Mouse (Mus musculus): Measurements from ENCODE around the gene Spg11.

Gene Spg11

GRCm38 (mm10) chr2:122117961-122118958, at the start of gene Spg11:
TSS of gene Spg11 (minus strand) at chr2:122118386.
- peak; percentile 96 for DNase-seq (ENCODE audit: low spot score)

- DNase-seq (ENCODE audit: low spot score), result no peak
These were observed 46.1 kb upstream of the Spg11 start for GRCm38 (mm10) chr2:122164293-122164692.

DNA sequence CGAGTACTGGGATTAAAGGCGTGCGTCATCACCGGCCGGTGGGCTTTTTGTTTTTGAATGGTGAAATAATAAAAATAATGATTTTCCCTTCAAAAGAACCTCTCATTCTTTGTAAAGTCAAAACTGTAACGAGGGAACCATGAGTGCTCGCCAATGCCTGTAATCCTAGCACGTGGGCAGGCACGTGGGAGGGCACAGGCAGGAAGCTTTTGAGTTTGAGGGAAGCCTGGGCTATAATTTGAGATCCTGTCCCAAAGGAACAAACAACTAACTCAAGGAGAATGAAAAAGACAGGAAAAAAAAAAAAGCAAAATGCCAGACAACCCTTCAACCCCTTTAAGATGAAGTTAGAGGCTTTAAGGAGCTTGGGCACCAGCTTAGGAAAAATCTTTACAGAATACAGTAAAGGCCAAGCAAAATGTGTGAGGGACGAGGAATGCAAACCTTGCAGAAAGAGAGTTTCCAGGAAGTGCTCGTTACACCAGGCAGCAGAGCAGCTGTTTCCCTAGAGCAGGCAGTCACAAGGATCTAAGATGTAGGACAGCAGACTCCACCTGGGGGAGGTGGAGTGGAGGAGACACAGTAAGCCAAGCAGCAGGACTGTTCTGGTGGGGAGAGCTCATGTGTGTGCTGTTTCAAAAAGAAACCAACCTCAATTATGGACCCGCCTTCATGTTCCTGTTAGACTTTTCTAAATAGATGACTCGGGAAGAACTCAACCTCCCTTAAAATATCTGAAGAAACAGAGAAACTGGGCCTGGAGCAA, 45.4 kb upstream of the Spg11 start:
- DNase-seq (ENCODE audit: low spot score), result no peak

- no peak for DNase-seq (ENCODE audit: low spot score)
These were observed 44.3 kb upstream of the Spg11 start for GRCm38 (mm10) chr2:122162529-122162928.

GRCm38 (mm10) chr2:122161542-122161941, 43.4 kb upstream of the Spg11 start:
- DNase-seq (ENCODE audit: low spot score), result no peak

DNA sequence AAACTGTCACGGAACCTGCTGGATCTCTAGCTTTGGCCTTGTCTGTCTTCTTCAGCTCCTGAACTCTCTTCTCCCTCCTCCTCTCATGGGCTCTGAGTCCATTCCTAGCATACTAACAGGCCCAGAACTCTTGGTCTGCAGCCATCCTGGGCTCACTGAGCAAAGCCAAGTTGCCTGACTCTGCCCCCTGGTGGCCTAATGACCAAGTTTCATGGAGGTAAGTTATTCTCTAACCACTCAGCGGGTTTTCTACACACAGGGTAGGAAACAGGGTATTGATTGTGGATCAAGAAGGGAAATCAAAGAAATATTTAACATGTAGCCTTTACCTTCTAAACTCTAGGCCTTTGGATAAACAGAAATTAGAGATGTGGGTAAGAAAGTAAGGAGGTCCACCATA, 42.5 kb upstream of the Spg11 start, which contains the start of gene Trim69:
TSS of gene Trim69 (plus strand) at position 21 of the 400 bp plus-strand sequence.
- peak; percentile 89 for DNase-seq (ENCODE audit: low spot score)

DNA sequence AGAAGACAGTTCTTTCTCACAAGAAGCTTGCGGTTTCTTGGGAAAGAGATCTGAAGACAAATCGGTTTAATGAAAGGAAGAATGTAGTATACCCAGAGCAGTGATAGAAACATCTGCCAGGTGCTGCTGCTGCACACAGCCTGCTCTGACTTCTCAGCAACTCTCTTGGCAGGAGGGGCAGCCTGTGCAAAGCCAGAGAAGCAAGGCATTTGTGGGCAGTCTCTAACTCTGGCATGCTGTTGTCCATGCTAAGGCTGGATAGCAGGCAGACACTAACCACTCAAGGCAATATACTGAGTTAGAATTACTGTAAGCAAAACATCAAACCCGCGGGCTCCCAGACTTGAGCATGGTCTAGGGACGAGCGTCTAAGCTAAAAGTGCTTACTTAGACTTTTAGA, 41.5 kb upstream of the Spg11 start:
- DNase-seq (ENCODE audit: low spot score), result no peak

GRCm38 (mm10) chr2:122158362-122158802, 40.2 kb upstream of the Spg11 start:
- DNase-seq (ENCODE audit: low spot score), result no peak

DNA sequence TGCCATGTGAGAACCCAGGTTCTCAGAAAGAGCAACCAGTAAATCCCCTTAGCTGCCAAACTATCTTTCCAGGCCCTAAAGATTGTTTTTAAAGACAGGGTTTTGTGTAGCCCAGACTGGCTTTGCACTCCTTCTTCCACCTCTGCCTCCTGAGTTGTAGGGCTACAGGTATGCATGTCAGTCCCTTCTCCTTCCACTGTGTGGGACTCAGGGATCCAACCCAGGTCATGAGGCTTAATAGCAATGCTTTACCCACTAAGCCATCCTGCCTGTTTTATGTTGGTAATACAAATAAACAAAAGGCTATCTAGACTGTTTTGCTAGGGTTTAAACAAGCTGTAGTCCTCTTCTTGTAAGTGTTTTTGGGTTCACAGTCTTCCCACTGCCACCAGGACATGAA, 39.4 kb upstream of the Spg11 start:
- DNase-seq (ENCODE audit: low spot score), result no peak

DNA sequence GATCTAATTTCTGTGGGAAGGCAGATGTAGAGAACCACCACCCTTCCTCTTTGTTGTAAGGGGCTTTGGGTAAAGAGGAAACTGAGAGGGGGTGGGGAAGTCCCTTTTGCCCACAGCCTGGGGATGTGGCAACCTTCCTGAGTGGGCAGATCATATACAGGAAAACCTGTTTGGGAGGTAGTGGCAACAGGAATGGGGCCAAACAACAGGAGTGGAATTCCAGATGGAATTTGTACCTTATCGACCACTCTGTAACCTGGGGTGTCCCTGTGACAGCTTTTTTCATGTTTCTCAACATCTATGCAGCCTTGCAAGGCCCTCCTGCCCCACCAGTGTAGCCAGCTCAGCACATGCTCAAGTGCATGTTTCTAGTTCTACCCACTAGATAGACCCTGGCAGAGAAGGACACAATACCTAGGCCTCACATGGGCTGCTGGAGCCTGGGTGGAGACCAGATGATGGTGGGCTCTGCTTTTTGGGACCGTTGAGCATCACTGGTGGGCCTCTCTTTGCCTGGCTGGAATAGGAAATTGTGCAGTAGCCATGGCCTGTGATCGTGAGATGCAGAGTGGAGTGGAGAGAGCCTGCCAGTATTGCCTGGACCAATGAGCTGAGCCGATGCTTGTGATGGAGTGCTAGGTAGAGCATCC, 38.0 kb upstream of the Spg11 start:
- DNase-seq (ENCODE audit: low spot score), result no peak

DNA sequence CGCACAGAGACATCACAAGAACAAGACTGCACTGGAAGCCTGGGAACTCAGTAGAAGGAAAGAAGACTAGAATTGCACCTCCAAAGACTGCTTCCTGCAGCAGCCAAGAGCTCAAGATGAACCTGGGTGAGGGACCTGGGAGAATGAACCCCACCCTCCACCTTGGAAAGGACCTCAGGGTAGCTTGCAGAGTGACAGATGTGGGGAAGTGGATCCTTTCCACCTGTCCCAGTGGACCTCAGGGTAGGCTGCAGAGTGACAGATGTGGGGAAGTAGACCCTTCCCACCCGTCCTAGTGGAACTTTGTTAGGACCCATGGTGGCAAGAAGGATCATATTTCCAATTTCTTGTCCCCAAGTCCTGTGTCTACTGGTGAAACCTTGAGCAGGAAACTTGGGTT, 37.1 kb upstream of the Spg11 start:
- no peak for DNase-seq (ENCODE audit: low spot score)

DNA sequence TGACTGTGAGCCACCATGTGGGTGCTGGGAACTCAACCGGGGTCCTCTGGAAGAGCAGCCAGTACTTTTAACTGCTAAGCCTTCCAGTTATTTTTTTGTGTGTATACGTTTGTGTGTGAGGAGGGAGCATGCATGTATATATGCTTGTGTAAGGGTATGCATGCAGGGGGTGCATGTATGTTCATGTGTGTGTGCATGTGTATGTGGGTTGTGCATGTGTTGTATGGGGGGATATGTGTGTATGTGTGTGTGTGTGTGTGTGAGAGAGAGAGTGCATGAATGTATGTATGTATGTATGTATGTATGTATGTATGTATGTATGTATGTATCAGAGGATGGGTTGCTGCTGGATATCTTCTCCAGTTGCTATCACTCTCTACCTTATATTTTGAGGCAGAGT, 36.3 kb upstream of the Spg11 start:
- DNase-seq (ENCODE audit: low spot score), result no peak

DNA sequence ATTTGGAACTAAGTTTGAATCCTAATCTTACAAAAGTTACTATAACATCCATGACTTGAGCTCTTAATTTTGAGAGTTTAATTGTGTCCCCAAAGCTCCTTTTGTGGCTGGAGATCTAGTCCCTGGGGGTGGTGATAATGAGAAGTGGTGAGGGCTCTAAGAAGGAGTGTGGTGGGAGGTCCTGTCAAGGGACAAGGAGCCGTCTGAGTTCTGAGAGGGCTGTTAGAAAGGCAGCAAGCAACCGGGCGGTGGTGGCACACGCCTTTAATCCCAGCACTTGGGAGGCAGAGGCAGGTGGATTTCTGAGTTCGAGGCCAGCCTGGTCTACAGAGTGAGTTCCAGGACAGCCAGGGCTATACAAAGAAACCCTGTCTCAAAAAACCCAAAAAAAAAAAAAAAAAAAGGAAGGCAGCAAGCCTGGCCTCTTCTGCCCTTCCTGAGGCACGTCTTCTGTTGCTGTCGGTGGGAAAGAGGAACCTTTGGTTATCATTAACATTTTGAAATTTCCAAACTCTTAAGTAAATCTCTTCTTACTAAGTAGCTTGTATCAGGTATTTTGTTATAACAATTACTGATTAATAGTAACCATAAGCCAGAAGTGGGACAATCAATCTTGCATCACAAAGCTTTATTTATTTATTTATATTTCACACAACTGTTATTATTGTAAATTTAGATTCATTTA, 35.6 kb upstream of the Spg11 start:
- no peak for DNase-seq (ENCODE audit: low spot score)

DNA sequence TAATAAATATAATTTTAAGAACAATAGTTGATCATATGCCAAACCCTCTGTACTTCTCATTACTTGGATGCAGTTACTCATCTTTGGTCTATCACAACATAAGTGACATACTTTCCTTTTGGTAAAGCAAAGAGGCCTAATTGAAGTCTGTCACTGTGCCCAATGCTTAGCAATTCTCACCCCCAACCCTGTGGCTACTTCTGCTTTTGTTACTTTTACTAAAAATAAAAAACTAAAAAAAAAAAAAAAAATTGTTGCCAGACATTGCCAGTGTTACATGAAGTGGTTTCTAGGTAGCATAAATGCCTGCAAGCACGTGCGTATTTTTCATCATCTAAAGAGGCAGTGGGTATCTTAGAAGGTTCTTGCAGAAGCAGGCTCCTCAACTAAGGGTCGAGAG, 34.7 kb upstream of the Spg11 start:
- no peak for DNase-seq (ENCODE audit: low spot score)

- DNase-seq (ENCODE audit: low spot score), result no peak
These were observed 33.0 kb upstream of the Spg11 start for GRCm38 (mm10) chr2:122151221-122151620.

GRCm38 (mm10) chr2:122149716-122150115, 31.5 kb upstream of the Spg11 start:
- no peak for DNase-seq (ENCODE audit: low spot score)

GRCm38 (mm10) chr2:122149316-122149715, 31.1 kb upstream of the Spg11 start:
- DNase-seq (ENCODE audit: low spot score), result no peak

- peak; percentile 65 for DNase-seq (ENCODE audit: low spot score)
These were observed 30.2 kb upstream of the Spg11 start for GRCm38 (mm10) chr2:122148242-122148917.

DNA sequence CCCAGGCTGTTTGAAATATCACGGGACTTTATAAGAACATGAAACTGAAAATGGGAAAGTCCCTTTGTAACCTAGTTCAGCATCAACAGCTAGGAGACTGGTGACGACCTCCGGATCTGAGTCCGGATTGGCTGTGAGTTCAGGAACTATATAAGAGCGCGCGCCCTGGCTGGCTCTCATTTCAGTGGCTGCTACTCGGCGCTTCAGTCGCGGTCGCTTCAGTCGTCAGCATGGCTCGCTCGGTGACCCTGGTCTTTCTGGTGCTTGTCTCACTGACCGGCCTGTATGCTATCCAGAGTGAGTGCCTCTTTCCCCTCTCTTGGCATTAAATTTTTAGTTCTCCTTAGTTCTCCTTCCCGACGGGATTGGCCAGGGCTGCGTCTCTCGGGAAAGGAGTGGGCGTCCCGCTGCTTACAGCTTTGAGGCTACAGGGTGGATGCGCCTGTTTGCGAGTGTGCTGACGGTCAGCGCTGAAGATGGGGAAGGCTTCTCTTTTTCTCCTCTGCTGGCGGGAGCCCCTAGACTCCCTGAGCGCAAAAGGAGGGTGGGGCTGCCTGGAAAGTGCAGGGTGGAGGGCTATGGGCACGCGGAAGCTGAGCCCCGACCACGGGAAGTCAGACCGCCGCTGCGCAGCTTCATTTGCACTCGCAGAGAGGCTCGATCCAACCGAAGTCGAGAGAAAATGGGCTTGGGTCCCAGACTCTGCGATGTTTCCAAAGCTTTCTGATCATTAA, 29.5 kb upstream of the Spg11 start, which contains the start of gene B2m:
TSS of gene B2m (plus strand) at position 179 of the 734 bp plus-strand sequence.
- peak; percentile 94 for DNase-seq (ENCODE audit: low spot score)

GRCm38 (mm10) chr2:122146687-122147086, 28.5 kb upstream of the Spg11 start:
- DNase-seq (ENCODE audit: low spot score), result no peak

Measured in testis, postnatal 10 days (tissue).